Mouse (Mus musculus): Measurements from ENCODE around the gene Gm10197.

The Gm10197 gene

GRCm38 (mm10) chr19:53362967-53363366 lies 8.6 kb downstream of the Gm10197 start:
- DNase-seq (ENCODE audit: extremely low read depth, insufficient read length, low spot score) = no peak

- DNase-seq (ENCODE audit: extremely low read depth, insufficient read length, low spot score) = no peak
Measured at GRCm38 (mm10) chr19:53360265-53360958, 11.2 kb downstream of the Gm10197 start.

- DNase-seq (ENCODE audit: extremely low read depth, insufficient read length, low spot score) = no peak
Measured at GRCm38 (mm10) chr19:53359160-53360033, 12.2 kb downstream of the Gm10197 start.

- DNase-seq (ENCODE audit: extremely low read depth, insufficient read length, low spot score) = no peak
Measured at GRCm38 (mm10) chr19:53355065-53355464, 16.5 kb downstream of the Gm10197 start.

DNA sequence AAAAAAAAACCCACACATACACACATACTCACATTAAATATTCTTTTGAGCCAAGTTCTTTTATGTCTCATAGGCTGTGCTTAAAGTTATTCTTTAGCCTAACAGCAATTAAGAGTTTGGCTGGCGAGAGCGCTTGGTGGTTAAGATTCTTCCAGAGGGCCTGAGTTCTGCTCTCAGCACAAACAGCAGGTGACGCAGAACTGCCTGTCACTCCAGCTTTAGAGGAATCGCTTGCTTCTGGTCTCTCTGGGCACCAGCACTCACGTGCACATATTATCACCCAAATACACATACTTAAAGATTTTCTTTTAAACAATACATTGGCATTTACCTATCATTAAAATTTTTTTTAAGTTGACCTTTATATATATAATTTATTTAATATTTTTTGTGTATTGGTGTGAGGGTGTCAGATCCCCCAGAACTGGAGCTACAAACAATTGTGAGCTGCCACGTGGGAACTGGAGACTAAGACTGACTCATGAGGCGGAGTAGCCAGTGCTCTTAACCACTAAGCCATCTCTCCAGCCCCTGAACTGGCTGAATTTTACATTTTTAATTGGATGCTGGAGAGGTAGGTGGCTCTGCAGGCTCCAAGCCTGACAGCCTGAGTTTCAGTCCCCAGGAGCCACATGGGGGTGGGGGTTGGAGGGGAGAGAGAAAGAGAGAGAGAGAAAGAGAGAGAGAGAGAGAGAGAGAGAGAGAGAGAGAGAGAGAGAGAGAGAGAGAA lies 17.1 kb downstream of the Gm10197 start:
- DNase-seq (ENCODE audit: extremely low read depth, insufficient read length, low spot score) = no peak

DNA sequence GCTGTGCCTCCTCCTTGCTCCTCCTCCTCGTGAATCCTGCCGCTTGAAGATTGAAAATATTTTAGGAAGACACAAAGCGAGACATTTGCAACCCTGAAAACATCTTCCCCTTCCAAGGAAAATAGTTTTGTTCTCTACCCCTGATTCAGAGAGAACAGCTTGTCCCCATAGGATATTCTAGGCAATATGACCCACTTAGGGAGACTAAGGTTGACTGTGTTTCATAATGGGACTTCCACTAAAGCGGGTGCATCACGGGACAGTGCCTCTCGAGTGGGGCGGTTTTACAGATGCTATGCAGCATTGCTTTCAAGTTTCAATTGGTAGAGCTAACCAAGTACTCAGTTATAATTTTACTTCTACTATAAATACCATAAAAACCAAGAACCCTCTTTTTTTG lies 17.7 kb downstream of the Gm10197 start:
- DNase-seq (ENCODE audit: extremely low read depth, insufficient read length, low spot score) = no peak

- no peak for DNase-seq (ENCODE audit: extremely low read depth, insufficient read length, low spot score)
Measured at GRCm38 (mm10) chr19:53345766-53346165, 25.8 kb downstream of the Gm10197 start.

GRCm38 (mm10) chr19:53344062-53344461 lies 27.5 kb downstream of the Gm10197 start:
- DNase-seq (ENCODE audit: extremely low read depth, insufficient read length, low spot score) = no peak

GRCm38 (mm10) chr19:53343174-53343881 lies 28.2 kb downstream of the Gm10197 start:
- no peak for DNase-seq (ENCODE audit: extremely low read depth, insufficient read length, low spot score)

- no peak for DNase-seq (ENCODE audit: extremely low read depth, insufficient read length, low spot score)
Measured at GRCm38 (mm10) chr19:53340423-53340822, 31.1 kb downstream of the Gm10197 start.

- DNase-seq (ENCODE audit: extremely low read depth, insufficient read length, low spot score) = no peak
Measured at GRCm38 (mm10) chr19:53335241-53335640, 36.3 kb downstream of the Gm10197 start.

DNA sequence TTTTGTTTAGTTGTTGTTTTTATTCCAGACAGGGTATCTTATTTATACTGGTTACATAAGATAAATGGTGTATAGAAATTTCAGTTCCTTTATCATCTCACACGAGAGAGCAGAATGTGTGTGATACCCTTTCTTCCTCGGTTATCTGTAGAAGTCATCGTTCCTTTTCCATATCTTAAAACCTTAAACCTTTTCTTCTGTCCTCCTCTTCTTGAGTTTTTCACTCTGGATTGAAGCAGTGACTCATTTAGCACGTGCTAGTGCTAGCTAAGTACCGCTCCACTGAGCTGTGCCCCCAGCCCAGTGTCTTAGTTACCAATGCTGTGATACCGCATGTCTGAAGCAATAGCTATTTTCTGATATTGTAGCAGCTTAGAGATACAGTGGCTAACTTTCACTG lies 37.8 kb downstream of the Gm10197 start:
- no peak for DNase-seq (ENCODE audit: extremely low read depth, insufficient read length, low spot score)

GRCm38 (mm10) chr19:53331882-53332500 lies 39.6 kb downstream of the Gm10197 start:
- DNase-seq (ENCODE audit: extremely low read depth, insufficient read length, low spot score) = no peak

- DNase-seq (ENCODE audit: extremely low read depth, insufficient read length, low spot score) = peak; percentile 76
Measured at GRCm38 (mm10) chr19:53329992-53330381, 41.6 kb downstream of the Gm10197 start.

GRCm38 (mm10) chr19:53329221-53329991 lies 42.2 kb downstream of the Gm10197 start:
- peak; percentile 88 for DNase-seq (ENCODE audit: extremely low read depth, insufficient read length, low spot score)

DNA sequence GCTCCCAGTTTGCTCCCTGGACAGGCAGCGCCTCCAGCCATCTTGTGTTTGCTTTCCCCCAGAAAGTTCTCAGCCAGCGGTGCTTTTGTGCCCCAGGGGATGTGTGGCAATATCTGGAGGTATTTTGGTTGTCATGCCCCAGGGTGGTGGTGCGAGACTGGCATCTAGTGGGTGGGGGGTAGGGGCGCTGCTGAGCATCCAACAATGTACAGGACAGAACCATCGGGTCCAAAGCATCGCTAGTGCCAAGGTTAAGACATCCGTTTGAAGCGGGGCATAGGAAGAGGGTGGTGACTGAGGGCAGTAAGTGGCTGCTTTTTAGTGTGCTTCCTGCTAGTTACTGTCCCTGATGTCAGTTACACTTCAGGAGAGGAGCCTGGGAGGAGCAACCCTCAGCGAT lies 43.5 kb downstream of the Gm10197 start:
- DNase-seq (ENCODE audit: extremely low read depth, insufficient read length, low spot score) = peak; percentile 64

DNA sequence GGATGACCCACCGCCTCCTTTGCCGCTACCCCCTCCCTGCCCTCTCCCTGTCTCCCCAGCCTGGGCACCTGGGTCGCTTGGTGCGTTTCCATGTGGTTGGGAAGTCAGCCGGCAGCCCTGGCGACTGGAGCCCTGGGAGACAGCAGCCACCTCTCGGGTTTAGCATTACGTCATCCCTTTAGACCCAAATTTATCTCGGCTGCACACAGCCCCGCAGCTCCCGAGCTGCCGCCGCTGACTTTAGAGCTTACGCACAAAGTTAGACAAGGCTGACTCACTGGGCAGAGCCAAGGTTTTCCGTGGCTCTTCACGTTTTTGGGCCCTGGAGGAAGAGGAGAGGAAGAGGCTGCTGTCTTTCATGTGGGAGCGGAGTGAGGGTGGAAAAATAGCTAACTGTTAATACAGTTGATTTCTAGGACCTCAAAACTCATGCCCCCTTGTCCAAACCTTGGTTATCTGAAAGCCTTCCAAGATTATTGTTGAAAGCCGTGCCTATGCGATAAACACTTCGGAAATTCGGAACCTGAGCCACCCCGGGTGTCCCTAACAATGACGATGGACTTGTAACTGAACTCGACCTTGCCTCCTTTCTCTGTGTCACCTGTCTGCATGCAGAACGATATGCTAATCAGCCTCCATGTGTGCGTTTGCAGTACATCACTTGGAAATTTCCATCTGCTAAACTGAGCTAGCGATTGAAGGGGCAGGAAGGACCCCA lies 45.8 kb downstream of the Gm10197 start:
- DNase-seq (ENCODE audit: extremely low read depth, insufficient read length, low spot score) = peak; percentile 64

DNA sequence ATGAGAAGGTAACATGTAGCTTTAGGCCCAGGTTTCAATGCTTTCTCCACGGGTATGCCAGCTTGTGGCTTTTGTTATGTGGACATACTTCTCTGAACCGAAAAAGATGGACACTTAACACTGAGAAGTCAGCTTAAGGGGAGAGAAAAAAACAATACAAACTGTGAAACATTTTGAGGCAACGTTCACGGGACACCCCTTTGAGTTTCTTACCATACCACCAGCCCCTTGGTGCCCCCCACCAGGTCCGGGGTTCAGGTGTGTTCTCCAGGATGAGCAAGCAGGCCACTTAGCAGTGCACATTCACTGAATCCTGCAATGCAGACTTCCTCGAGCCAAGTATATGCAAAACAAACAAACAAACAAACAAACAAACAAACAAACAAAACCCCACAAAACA lies 46.7 kb downstream of the Gm10197 start:
- DNase-seq (ENCODE audit: extremely low read depth, insufficient read length, low spot score) = no peak
